8 mouse cellular contexts compared by ENCODE assay signal in the genomic region with DNA sequence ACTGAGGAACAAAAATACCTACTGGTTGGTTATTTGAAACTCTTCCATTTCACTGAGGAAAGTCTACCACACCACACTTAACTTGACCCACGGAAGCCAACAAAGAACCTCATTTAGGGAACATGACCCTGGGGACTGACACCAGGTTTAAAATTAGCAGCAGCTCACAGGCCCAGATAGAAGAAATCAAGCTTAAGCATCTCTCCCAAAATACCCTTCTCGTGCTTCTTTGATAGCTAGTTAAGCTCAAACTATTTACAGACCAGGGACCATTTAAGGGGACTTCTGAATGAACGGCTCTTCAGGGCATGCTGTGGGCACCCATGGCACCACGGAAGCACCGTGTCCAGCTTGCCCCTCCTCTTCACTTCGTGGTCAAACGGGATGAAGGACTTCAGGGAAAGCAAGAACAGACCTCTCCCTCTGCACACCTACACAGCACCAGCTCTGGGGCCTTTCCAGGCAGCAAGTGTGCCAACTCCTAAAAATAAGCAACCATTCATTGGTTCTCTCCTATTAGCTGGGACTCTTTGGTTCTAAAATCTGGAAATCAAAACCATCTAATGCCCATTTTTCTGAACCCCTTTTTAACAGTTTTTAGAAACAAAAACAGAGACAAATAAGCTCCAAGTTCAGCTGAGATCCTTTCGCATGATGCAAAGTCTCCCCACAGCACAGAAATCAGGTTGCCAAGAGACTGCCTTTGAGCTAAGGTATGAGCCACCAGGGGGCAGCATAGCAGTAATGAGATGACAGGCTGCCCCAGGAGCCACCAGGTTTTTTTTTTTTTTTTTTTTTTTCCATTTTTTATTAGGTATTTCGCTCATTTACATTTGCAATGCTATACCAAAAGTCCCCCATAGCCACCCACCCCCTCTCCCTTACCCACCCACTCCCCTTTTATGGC.
DNase-seq lines count a peak whose midpoint lies in the region; ATAC-seq and TF ChIP-seq lines count a peak whose summit lies in the region.

No protein-coding gene starts in this region.

- 84% methylated on average over 8 of the region's 9 CpGs for WGBS in midbrain, embryonic 11.5 days
- WGBS in midbrain, embryonic 15.5 days: 84% methylated on average over 8 of the region's 9 CpGs
- 11% methylated on average over 8 of the region's 9 CpGs for WGBS in cerebellum, adult 2 months
- 72% methylated on average over 9 of the region's 9 CpGs for whole genome bisulfite sequencing in thymus, adult 2 months

- H3K36me3 ChIP-seq in midbrain, embryonic 11.5 days (ENCODE audit: control insufficient read depth, insufficient read depth, low read length): no peaks in the 10 kb centered on the region
- H3K36me3 ChIP-seq in midbrain, embryonic 15.5 days (replicated peaks): no peaks in the 10 kb centered on the region
- H3K36me3 ChIP-seq in thymus, adult 2 months (ENCODE audit: control insufficient read depth, insufficient read depth, low read length): no peaks in the 10 kb centered on the region

- H3K4me1 ChIP-seq in midbrain, embryonic 11.5 days (ENCODE audit: control insufficient read depth, insufficient read depth, low read length): no peaks in the 10 kb centered on the region
- no peaks in the 10 kb centered on the region for H3K4me1 ChIP-seq in midbrain, embryonic 15.5 days
- H3K4me1 ChIP-seq in cerebellum, adult 2 months (ENCODE audit: control insufficient read depth, insufficient read depth, low read length): peaks cover 3% of the 10 kb centered on the region
- peaks cover 22% of the 10 kb centered on the region for H3K4me1 ChIP-seq in thymus, adult 2 months (replicated peaks; ENCODE audit: control insufficient read depth, insufficient read depth, low read length)

- no peak overlapping the region for H3K4me2 ChIP-seq in midbrain, embryonic 11.5 days
- no peak overlapping the region for H3K4me2 ChIP-seq in midbrain, embryonic 15.5 days

- intact Hi-C loops in left cerebral cortex, postnatal 4 days (cut with DNase I): no loop called here

- TF ChIP-seq POLR2A in cerebellum, adult 2 months (IDR thresholded peaks at IDR 0.05; ENCODE audit: borderline replicate concordance, insufficient read depth, low read length): no peak
- TF ChIP-seq POLR2A in thymus, adult 2 months (IDR thresholded peaks at IDR 0.05; ENCODE audit: control insufficient read depth, extremely low read depth, insufficient read depth, low read length, poor library complexity): no peak

- no peak overlapping the region for H3K4me3 ChIP-seq in midbrain, embryonic 11.5 days (ENCODE audit: low read depth, low read length)
- H3K4me3 ChIP-seq in midbrain, embryonic 15.5 days: no peak overlapping the region
- H3K4me3 ChIP-seq in cerebellum, adult 2 months (replicated peaks; ENCODE audit: insufficient read depth, low read depth, low read length): peak overlapping the region; percentile 43
- no peak overlapping the region for H3K4me3 ChIP-seq in thymus, adult 2 months (ENCODE audit: control insufficient read depth, insufficient read depth, low read length)

- no peak overlapping the region for H3K9ac ChIP-seq in midbrain, embryonic 11.5 days (ENCODE audit: low read length)
- H3K9ac ChIP-seq in midbrain, embryonic 15.5 days: no peak overlapping the region

- no peaks in the 10 kb centered on the region for H3K9me3 ChIP-seq in midbrain, embryonic 11.5 days (ENCODE audit: control insufficient read depth, low read length)
- no peaks in the 10 kb centered on the region for H3K9me3 ChIP-seq in midbrain, embryonic 15.5 days

- DNase-seq in midbrain, embryonic 11.5 days (ENCODE audit: low spot score, missing footprints): peak; percentile 93
- DNase-seq in cerebellum, adult 2 months: peak; percentile 81 to 83
- peak; percentile 50 for DNase-seq in hindlimb bud, embryonic 11.5 days (ENCODE audit: extremely low spot score, low read depth, low spot score)
- peak; percentile 81 for DNase-seq in left cerebral cortex, postnatal 4 days
- DNase-seq in ovary, adult 18-20 months (ENCODE audit: low spot score): peak; percentile 23
- DNase-seq in thymus, adult 2 months: peak; percentile 80

- H3K27ac ChIP-seq in midbrain, embryonic 11.5 days (ENCODE audit: low read depth, low read length): no peak overlapping the region
- no peak overlapping the region for H3K27ac ChIP-seq in midbrain, embryonic 15.5 days
- peak overlapping the region; percentile 39 for H3K27ac ChIP-seq in cerebellum, adult 2 months (ENCODE audit: insufficient read depth, low read length)
- no peak overlapping the region for H3K27ac ChIP-seq in thymus, adult 2 months (ENCODE audit: control insufficient read depth, insufficient read depth, low read length)

- TF ChIP-seq CTCF in cerebellum, adult 2 months (IDR thresholded peaks at IDR 0.05; ENCODE audit: borderline replicate concordance, insufficient read depth, low read depth, low read length): peak; percentile 62; the same call in 1 of the 2 replicates
- TF ChIP-seq CTCF in thymus, adult 2 months (IDR thresholded peaks at IDR 0.05; ENCODE audit: borderline replicate concordance, control insufficient read depth, extremely low read depth, insufficient read depth, low read length, poor library complexity): peak; percentile 8; the same call in 1 of the 2 replicates

- peak; percentile 66; the same call in 1 of the 2 replicates for ATAC-seq in midbrain, embryonic 11.5 days (ENCODE audit: low FRiP score)
- no peak for ATAC-seq in midbrain, embryonic 15.5 days (replicated peaks)
- peak; percentile 84 for ATAC-seq in frontal cortex, adult (ENCODE audit: low TSS enrichment)

- no peaks in the 10 kb centered on the region for H3K27me3 ChIP-seq in midbrain, embryonic 11.5 days (ENCODE audit: control insufficient read depth, insufficient read depth, low read length)
- H3K27me3 ChIP-seq in midbrain, embryonic 15.5 days (replicated peaks): no peaks in the 10 kb centered on the region
- H3K27me3 ChIP-seq in cerebellum, adult 2 months (ENCODE audit: control insufficient read depth, insufficient read depth, low read length): no peaks in the 10 kb centered on the region
- no peaks in the 10 kb centered on the region for H3K27me3 ChIP-seq in thymus, adult 2 months (ENCODE audit: control insufficient read depth, insufficient read depth, low read length)

Comparison
In these comparisons a context has a peak if more than half of its experiments do, and no peak if none do; other contexts are left out.
1. DNase-seq: peak in every context shown above with its lines; median percentile 93 in midbrain, embryonic 11.5 days; 82 in cerebellum, adult 2 months; 81 in left cerebral cortex, postnatal 4 days; 80 in thymus, adult 2 months; 50 in hindlimb bud, embryonic 11.5 days; 23 in ovary, adult 18-20 months.